Mouse (Mus musculus) CD8-positive naive resting alpha-beta T cell, adult 57 days (primary cell): ENCODE results near the gene Atoh1. TPM values are rescaled to one million over a fixed set of nuclear protein-coding genes. Genes with fewer than 3 reads are reported as not detected.

Experiments
- total RNA-seq: library from RNA; stranded (reverse); gene quantifications from one replicate; pipeline ENCODE4 v1.2.4, GENCODE M21; 2023

The Atoh1 gene
- total RNA-seq: not detected

GRCm38 (mm10) chr6:64728499-64729198 is at the start of gene Atoh1:
TSS of gene Atoh1 (plus strand) at chr6:64729125.

